Mouse (Mus musculus): ENCODE measurements around the gene Kcnh4.
A peak's percentile ranks its signal among the peaks of the same experiment; 100 is the strongest.

Gene Kcnh4

GRCm38 (mm10) chr11:100780247-100780646, 20.5 kb upstream of the Kcnh4 start:
- Histone ChIP-seq H3K36me3 (ENCODE audit: control insufficient read depth, insufficient read depth, low read length, poor library complexity, severe bottlenecking) (peaks cover 23% of the 10 kb centered on the region), H3K27me3 (ENCODE audit: control insufficient read depth, insufficient read depth, low read length, poor library complexity, severe bottlenecking) (no peaks in the 10 kb centered on the region)
- no peak for DNase-seq (ENCODE audit: low read depth, low spot score)

- Histone ChIP-seq H3K27me3 (ENCODE audit: control insufficient read depth, insufficient read depth, low read length, poor library complexity, severe bottlenecking) (no peaks in the 10 kb centered on the region), H3K36me3 (ENCODE audit: control insufficient read depth, insufficient read depth, low read length, poor library complexity, severe bottlenecking) (peaks cover 15% of the 10 kb centered on the region)
- DNase-seq (ENCODE audit: low read depth, low spot score) = no peak
These were observed 18.3 kb upstream of the Kcnh4 start for GRCm38 (mm10) chr11:100778069-100778468.

- Histone ChIP-seq H3K27me3 (ENCODE audit: control insufficient read depth, insufficient read depth, low read length, poor library complexity, severe bottlenecking) (no peaks in the 10 kb centered on the region), H3K36me3 (ENCODE audit: control insufficient read depth, insufficient read depth, low read length, poor library complexity, severe bottlenecking) (peaks cover 1% of the 10 kb centered on the region; the same call in 1 of the 2 replicates)
- DNase-seq (ENCODE audit: low read depth, low spot score) = peak; percentile 86
These were observed 16.2 kb upstream of the Kcnh4 start for GRCm38 (mm10) chr11:100775921-100776320.

GRCm38 (mm10) chr11:100774261-100774660, 14.5 kb upstream of the Kcnh4 start:
- Histone ChIP-seq H3K27me3 (ENCODE audit: control insufficient read depth, insufficient read depth, low read length, poor library complexity, severe bottlenecking) (no peaks in the 10 kb centered on the region), H3K36me3 (ENCODE audit: control insufficient read depth, insufficient read depth, low read length, poor library complexity, severe bottlenecking) (no peaks in the 10 kb centered on the region; the same call in 1 of the 2 replicates)
- peak; percentile 23 for DNase-seq (ENCODE audit: low read depth, low spot score)

- peak; percentile 80 for DNase-seq (ENCODE audit: low read depth, low spot score)
- Histone ChIP-seq H3K27me3 (ENCODE audit: control insufficient read depth, insufficient read depth, low read length, poor library complexity, severe bottlenecking) (no peaks in the 10 kb centered on the region), H3K36me3 (ENCODE audit: control insufficient read depth, insufficient read depth, low read length, poor library complexity, severe bottlenecking) (no peaks in the 10 kb centered on the region; the same call in 1 of the 2 replicates)
These were observed 11.1 kb upstream of the Kcnh4 start, which contains the start of gene Ghdc for GRCm38 (mm10) chr11:100770646-100771408. Ghdc (minus strand) TSS chr11:100770957.

GRCm38 (mm10) chr11:100769980-100770379, 10.2 kb upstream of the Kcnh4 start:
- H3K36me3 ChIP-seq (ENCODE audit: control insufficient read depth, insufficient read depth, low read length, poor library complexity, severe bottlenecking) = no peaks in the 10 kb centered on the region; the same call in 1 of the 2 replicates
- DNase-seq (ENCODE audit: low read depth, low spot score) = no peak
- H3K27me3 ChIP-seq (ENCODE audit: control insufficient read depth, insufficient read depth, low read length, poor library complexity, severe bottlenecking) = no peaks in the 10 kb centered on the region

GRCm38 (mm10) chr11:100767871-100768270, 8.1 kb upstream of the Kcnh4 start:
- H3K27me3 ChIP-seq (ENCODE audit: control insufficient read depth, insufficient read depth, low read length, poor library complexity, severe bottlenecking) = no peaks in the 10 kb centered on the region
- no peaks in the 10 kb centered on the region; the same call in 1 of the 2 replicates for H3K36me3 ChIP-seq (ENCODE audit: control insufficient read depth, insufficient read depth, low read length, poor library complexity, severe bottlenecking)
- DNase-seq (ENCODE audit: low read depth, low spot score) = no peak

GRCm38 (mm10) chr11:100766726-100767125, 7.0 kb upstream of the Kcnh4 start:
- DNase-seq (ENCODE audit: low read depth, low spot score) = no peak
- H3K36me3 ChIP-seq (ENCODE audit: control insufficient read depth, insufficient read depth, low read length, poor library complexity, severe bottlenecking) = no peaks in the 10 kb centered on the region; the same call in 1 of the 2 replicates
- no peaks in the 10 kb centered on the region for H3K27me3 ChIP-seq (ENCODE audit: control insufficient read depth, insufficient read depth, low read length, poor library complexity, severe bottlenecking)

GRCm38 (mm10) chr11:100762831-100763230, 3.1 kb upstream of the Kcnh4 start, which contains the start of gene Hcrt:
Hcrt (minus strand) TSS chr11:100762931.
- DNase-seq (ENCODE audit: low read depth, low spot score) = no peak
- no peaks in the 10 kb centered on the region for H3K36me3 ChIP-seq (ENCODE audit: control insufficient read depth, insufficient read depth, low read length, poor library complexity, severe bottlenecking)
- H3K27me3 ChIP-seq (ENCODE audit: control insufficient read depth, insufficient read depth, low read length, poor library complexity, severe bottlenecking) = no peaks in the 10 kb centered on the region

- H3K27me3 ChIP-seq (ENCODE audit: control insufficient read depth, insufficient read depth, low read length, poor library complexity, severe bottlenecking) = no peaks in the 10 kb centered on the region
- peak; percentile 85 for DNase-seq (ENCODE audit: low read depth, low spot score)
- no peaks in the 10 kb centered on the region for H3K36me3 ChIP-seq (ENCODE audit: control insufficient read depth, insufficient read depth, low read length, poor library complexity, severe bottlenecking)
These were observed 1.9 kb upstream of the Kcnh4 start for GRCm38 (mm10) chr11:100761547-100762045.

GRCm38 (mm10) chr11:100758707-100759610, 783 bp downstream of the Kcnh4 start:
- Histone ChIP-seq H3K36me3 (ENCODE audit: control insufficient read depth, insufficient read depth, low read length, poor library complexity, severe bottlenecking) (no peaks in the 10 kb centered on the region), H3K27me3 (ENCODE audit: control insufficient read depth, insufficient read depth, low read length, poor library complexity, severe bottlenecking) (no peaks in the 10 kb centered on the region)
- peak; percentile 70 for DNase-seq (ENCODE audit: low read depth, low spot score)

- H3K36me3 ChIP-seq (ENCODE audit: control insufficient read depth, insufficient read depth, low read length, poor library complexity, severe bottlenecking) = no peaks in the 10 kb centered on the region
- no peaks in the 10 kb centered on the region for H3K27me3 ChIP-seq (ENCODE audit: control insufficient read depth, insufficient read depth, low read length, poor library complexity, severe bottlenecking)
- DNase-seq (ENCODE audit: low read depth, low spot score) = peak; percentile 77
These were observed 2.2 kb downstream of the Kcnh4 start for GRCm38 (mm10) chr11:100757566-100757965.

- no peaks in the 10 kb centered on the region for H3K27me3 ChIP-seq (ENCODE audit: control insufficient read depth, insufficient read depth, low read length, poor library complexity, severe bottlenecking)
- no peak for DNase-seq (ENCODE audit: low read depth, low spot score)
- no peaks in the 10 kb centered on the region for H3K36me3 ChIP-seq (ENCODE audit: control insufficient read depth, insufficient read depth, low read length, poor library complexity, severe bottlenecking)
These were observed 3.3 kb downstream of the Kcnh4 start for GRCm38 (mm10) chr11:100756476-100756875.

GRCm38 (mm10) chr11:100754693-100755057, 5.1 kb downstream of the Kcnh4 start:
- Histone ChIP-seq H3K27me3 (ENCODE audit: control insufficient read depth, insufficient read depth, low read length, poor library complexity, severe bottlenecking) (no peaks in the 10 kb centered on the region), H3K36me3 (ENCODE audit: control insufficient read depth, insufficient read depth, low read length, poor library complexity, severe bottlenecking) (no peaks in the 10 kb centered on the region)
- DNase-seq (ENCODE audit: low read depth, low spot score) = no peak

All from splenic B cell, adult 2 months (primary cell).